9 mouse cellular contexts compared by ENCODE assay signal in genomic region chr16:86644912-86645312, GRCm38 (mm10).
DNase-seq lines count a peak whose midpoint lies in the region; ATAC-seq lines count a peak whose summit lies in the region.
"Had no signal": no experiment of that assay in that cellular context is flagged by ENCODE, and none has a peak within 500 bp of the region (broad histone marks: within the 10 kb centered on the region; RNA-seq: fewer than 3 reads in every experiment).

No protein-coding gene starts in this region.

- no peaks in the 10 kb centered on the region for H3K36me3 ChIP-seq in hindbrain, embryonic 11.5 days (ENCODE audit: control insufficient read depth, insufficient read depth, low read length)
- no peaks in the 10 kb centered on the region for H3K36me3 ChIP-seq in hindbrain, embryonic 10.5 days
- no peaks in the 10 kb centered on the region for H3K36me3 ChIP-seq in midbrain, embryonic 13.5 days
- H3K36me3 ChIP-seq: limb, embryonic 12.5 days had no signal

- intact Hi-C loops in heart, postnatal 14 days (cut with DNase I), result loop anchor here (1.0 to 10.0 kb wide), 6 partner anchors 224 to 838 kb away; no protein-coding TSS in a partner anchor

- H3K4me3 ChIP-seq in hindbrain, embryonic 11.5 days (ENCODE audit: low read depth, low read length), result no peak overlapping the region
- H3K4me3 ChIP-seq in hindbrain, embryonic 10.5 days, result no peak overlapping the region
- H3K4me3 ChIP-seq in midbrain, embryonic 13.5 days (replicated peaks), result no peak overlapping the region
- H3K4me3 ChIP-seq: limb, embryonic 12.5 days had no signal

- peak; percentile 57; the same call in 1 of the 2 replicates for ATAC-seq in hindbrain, embryonic 11.5 days (ENCODE audit: low FRiP score)
- ATAC-seq in midbrain, embryonic 13.5 days, result peak; percentile 60

- no peaks in the 10 kb centered on the region for H3K27me3 ChIP-seq in hindbrain, embryonic 11.5 days (ENCODE audit: control insufficient read depth, insufficient read depth, low read length)
- no peaks in the 10 kb centered on the region for H3K27me3 ChIP-seq in hindbrain, embryonic 10.5 days (ENCODE audit: insufficient read depth, poor library complexity, severe bottlenecking)
- H3K27me3 ChIP-seq in midbrain, embryonic 13.5 days, result no peaks in the 10 kb centered on the region
- H3K27me3 ChIP-seq: limb, embryonic 12.5 days had no signal

- DNase-seq in hindbrain, embryonic 11.5 days (ENCODE audit: low spot score), result peak; percentile 68
- DNase-seq in hindbrain, embryonic 10.5 days (ENCODE audit: low spot score), result no peak
- peak; percentile 39 for DNase-seq in MN1 (ENCODE audit: low spot score)
- peak; percentile 47 for DNase-seq in embryo, embryonic 11.5 days (ENCODE audit: low read depth, low spot score)
- DNase-seq in heart, postnatal 14 days, result peak; percentile 8 to 54
- peak; percentile 36 to 90 for DNase-seq in layer of hippocampus, adult 18-20 months (ENCODE audit: low spot score in 2 of 2)
- DNase-seq in thymus, postnatal 10 days (ENCODE audit: low spot score in 2 of 2), result no peak

- H3K4me1 ChIP-seq in hindbrain, embryonic 11.5 days (replicated peaks; ENCODE audit: control insufficient read depth, insufficient read depth, low read length), result no peaks in the 10 kb centered on the region
- H3K4me1 ChIP-seq in hindbrain, embryonic 10.5 days (replicated peaks), result no peaks in the 10 kb centered on the region
- H3K4me1 ChIP-seq in midbrain, embryonic 13.5 days (replicated peaks), result no peaks in the 10 kb centered on the region
- H3K4me1 ChIP-seq: limb, embryonic 12.5 days had no signal

- no peak overlapping the region for H3K9ac ChIP-seq in hindbrain, embryonic 11.5 days (ENCODE audit: low read depth, low read length)
- H3K9ac ChIP-seq in midbrain, embryonic 13.5 days (replicated peaks), result no peak overlapping the region
- H3K9ac ChIP-seq: limb, embryonic 12.5 days had no signal

- 61% methylated on average over 2 of the region's 2 CpGs for WGBS in hindbrain, embryonic 11.5 days
- 66% methylated on average over 2 of the region's 2 CpGs for WGBS in hindbrain, embryonic 10.5 days
- 55% methylated on average over 2 of the region's 2 CpGs for WGBS in midbrain, embryonic 13.5 days

- no peaks in the 10 kb centered on the region for H3K9me3 ChIP-seq in hindbrain, embryonic 11.5 days (ENCODE audit: control insufficient read depth, low read length)
- no peaks in the 10 kb centered on the region for H3K9me3 ChIP-seq in hindbrain, embryonic 10.5 days
- H3K9me3 ChIP-seq in midbrain, embryonic 13.5 days, result no peaks in the 10 kb centered on the region
- H3K9me3 ChIP-seq: limb, embryonic 12.5 days had no signal

- H3K4me2 ChIP-seq in hindbrain, embryonic 11.5 days (replicated peaks; ENCODE audit: low read depth, low read length), result no peak overlapping the region
- no peak overlapping the region for H3K4me2 ChIP-seq in midbrain, embryonic 13.5 days (replicated peaks)
- H3K4me2 ChIP-seq: limb, embryonic 12.5 days had no signal

- no peak overlapping the region for H3K27ac ChIP-seq in hindbrain, embryonic 11.5 days (ENCODE audit: low read depth, low read length)
- no peak overlapping the region for H3K27ac ChIP-seq in hindbrain, embryonic 10.5 days
- H3K27ac ChIP-seq in midbrain, embryonic 13.5 days, result no peak overlapping the region
- H3K27ac ChIP-seq: limb, embryonic 12.5 days had no signal

Comparison
In these comparisons a context has a peak if more than half of its experiments do, and no peak if none do; other contexts are left out.
1. DNase-seq: peak in hindbrain, embryonic 11.5 days (single experiment), MN1 (single experiment), embryo, embryonic 11.5 days (single experiment), heart, postnatal 14 days (2 of 2) and layer of hippocampus, adult 18-20 months (2 of 2); none in hindbrain, embryonic 10.5 days (single experiment) and thymus, postnatal 10 days (0 of 2).